Mouse (Mus musculus) fat pad, adult 2 months (tissue): ENCODE measurements around the gene Cpox.

Source experiments
- DNase-seq: peaks from one replicate; pipeline ENCODE4 v3.0.0-alpha.2; 2011; ENCODE audit warnings: low read depth, low spot score; ENCODE audit errors: extremely low read depth

Gene Cpox

DNA sequence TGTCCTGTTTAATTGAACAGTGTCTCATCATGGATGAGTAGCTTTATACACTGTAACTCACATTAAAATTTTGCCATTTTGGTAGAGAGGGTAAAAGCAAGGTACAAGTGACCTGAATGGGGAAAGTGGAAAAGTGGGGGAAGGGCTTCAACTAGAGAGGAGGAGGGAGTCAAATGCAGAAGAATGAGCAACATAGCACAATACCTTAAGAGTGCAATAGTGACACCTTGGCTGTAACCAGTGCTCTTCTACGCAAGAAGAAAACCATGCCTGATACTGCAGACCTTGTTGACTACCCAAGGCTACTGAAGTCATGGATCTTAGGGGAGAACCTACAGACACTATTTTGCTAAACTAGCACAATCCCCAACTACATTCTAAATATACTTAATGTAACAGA lies 27.2 kb downstream of the Cpox start:
- DNase-seq: no peak

- DNase-seq: no peak
Observed at GRCm38 (mm10) chr16:58700174-58700573, 30.1 kb downstream of the Cpox start.

GRCm38 (mm10) chr16:58700816-58701424 lies 30.8 kb downstream of the Cpox start:
- no peak for DNase-seq

DNA sequence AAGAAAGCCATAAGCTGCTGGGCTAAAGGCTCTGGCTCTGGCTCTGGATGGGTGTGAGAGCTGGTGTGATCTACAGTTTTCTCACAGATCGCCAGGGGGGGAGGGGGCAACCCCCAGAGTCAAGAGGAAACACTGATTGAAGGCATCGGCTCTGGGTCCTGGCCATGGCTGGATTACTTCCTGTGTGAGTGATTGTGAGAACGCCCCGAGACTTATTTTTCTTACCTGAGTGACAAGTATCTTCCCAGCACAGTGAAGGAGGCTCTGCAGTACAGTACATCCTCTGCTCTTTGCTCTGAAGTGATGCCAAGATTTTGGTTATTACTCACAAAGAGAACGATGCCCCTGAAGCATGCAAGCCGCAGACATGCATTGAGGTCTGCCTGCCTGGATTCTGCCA lies 31.7 kb downstream of the Cpox start:
- DNase-seq: no peak

GRCm38 (mm10) chr16:58702329-58702932 lies 32.3 kb downstream of the Cpox start:
- no peak for DNase-seq

DNA sequence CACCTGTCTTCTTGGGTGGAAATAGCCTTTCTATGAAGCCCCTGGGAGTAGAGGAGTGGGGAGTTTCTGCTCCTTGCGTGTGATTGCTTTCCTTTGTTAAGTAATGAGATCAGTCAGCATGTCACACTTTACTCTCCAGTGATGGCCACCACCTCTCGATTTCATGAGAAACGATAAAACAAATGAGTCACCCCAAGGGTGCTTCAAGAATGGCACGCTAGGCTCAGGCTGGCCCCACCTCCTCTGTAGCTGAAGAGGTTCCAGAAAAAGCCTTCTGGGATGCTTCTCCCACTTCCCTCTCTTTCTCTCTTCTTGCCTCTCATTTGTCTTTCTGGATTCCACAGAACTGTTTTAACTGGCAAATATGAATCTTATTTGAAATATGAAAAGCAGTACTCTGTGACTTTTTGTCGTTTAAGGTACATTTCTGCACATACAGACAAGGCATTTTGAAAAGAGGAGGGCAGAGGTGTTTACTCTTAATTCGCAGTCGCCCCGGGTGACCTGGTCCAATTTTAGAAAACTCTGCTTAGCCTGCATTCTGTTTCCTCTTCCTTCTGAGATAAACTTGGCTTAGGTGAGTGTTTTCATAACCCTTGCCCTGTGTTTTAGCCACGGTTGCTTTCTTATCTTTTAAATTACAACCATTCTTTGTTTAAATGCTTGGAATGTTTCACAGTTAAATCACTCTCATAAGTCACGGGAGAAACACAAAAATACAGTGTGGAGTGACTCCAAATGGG lies 33.5 kb downstream of the Cpox start:
- no peak for DNase-seq

DNA sequence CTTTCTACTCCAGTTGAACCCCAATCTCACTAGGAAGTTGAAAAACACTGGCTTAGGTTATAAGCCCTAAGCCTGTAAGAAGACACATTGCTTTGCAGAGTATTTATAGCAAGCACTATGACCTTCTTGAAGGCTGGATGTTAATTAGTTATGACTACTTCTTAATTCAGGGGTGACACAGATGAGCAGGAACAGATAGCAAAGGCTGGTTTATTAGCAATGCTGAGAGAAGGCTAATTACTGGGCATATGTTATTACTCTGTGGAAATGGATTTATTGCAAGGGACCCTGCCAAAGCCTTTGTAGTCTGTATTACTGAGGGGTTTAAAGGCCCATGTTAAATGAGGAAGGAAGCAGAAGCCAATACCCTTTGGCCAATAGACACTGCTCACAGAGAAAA lies 34.9 kb downstream of the Cpox start:
- no peak for DNase-seq

GRCm38 (mm10) chr16:58707276-58707905 lies 37.3 kb downstream of the Cpox start:
- no peak for DNase-seq

- no peak for DNase-seq
Observed at GRCm38 (mm10) chr16:58708601-58709475, 38.7 kb downstream of the Cpox start.

GRCm38 (mm10) chr16:58709536-58709935 lies 39.4 kb downstream of the Cpox start:
- no peak for DNase-seq

DNA sequence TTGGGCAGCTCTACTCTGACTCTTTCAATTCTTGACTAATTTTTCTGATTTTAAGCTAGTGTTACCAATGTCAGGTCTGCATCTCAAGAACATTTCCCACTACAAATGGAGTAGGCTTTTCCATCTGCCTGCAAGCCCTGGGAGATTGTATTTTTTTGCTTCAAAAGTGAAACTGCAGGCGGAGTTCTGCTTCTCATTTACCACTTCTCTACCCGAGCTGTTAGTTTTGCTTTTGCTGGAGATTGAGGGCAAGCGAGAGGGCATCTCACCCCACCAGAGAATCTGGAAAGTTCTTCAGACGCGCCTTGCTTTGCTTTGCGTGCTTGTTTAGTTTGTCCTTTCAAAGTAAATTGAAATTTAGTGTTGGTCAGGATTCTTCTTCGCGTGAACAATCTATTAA lies 42.1 kb downstream of the Cpox start:
- DNase-seq: no peak

- no peak for DNase-seq
Observed at GRCm38 (mm10) chr16:58713128-58713527, 43.0 kb downstream of the Cpox start.

DNA sequence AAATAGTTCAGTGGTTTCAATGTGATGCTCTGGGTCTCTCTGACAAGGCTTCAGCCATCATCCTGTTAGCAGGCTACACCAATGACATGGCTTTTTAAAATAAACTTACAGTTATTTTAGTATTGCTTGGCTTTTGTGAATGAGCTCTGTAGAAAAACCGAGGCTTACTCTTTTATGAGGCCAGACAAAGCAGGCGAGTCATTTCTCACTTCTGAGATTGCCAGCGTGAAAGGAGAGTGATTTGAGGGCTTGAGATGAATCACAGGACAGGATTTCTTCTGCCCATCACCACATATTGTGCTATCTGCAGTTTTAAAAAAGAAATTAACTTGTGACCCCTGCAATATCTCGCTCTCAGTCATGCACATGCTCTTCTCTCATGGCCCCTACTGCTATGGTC lies 44.9 kb downstream of the Cpox start:
- DNase-seq: no peak

GRCm38 (mm10) chr16:58718666-58719120 lies 48.6 kb downstream of the Cpox start, which contains the start of gene Gpr15:
Gene Gpr15 (minus strand): TSS chr16:58719070.
- no peak for DNase-seq

DNA sequence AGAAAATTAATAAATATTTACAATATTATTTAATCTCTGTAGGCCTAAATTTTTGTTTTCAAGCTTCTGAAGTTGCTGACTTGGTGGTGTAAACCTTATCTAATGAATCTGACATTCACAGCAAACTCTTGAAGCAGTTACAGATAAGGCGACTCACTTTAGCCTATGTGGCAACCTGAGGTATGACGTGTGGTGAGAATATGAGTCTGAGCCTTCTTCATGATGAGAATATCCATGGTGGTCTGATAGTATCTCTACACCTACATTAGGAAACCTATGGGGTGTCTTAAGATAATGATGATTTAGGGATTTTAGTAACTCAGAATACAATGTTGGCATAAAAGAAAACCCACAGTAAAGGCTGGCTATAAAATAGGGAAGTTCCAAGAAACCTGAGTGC lies 52.2 kb downstream of the Cpox start:
- DNase-seq: no peak

GRCm38 (mm10) chr16:58726680-58727476 lies 56.8 kb downstream of the Cpox start:
- no peak for DNase-seq

DNA sequence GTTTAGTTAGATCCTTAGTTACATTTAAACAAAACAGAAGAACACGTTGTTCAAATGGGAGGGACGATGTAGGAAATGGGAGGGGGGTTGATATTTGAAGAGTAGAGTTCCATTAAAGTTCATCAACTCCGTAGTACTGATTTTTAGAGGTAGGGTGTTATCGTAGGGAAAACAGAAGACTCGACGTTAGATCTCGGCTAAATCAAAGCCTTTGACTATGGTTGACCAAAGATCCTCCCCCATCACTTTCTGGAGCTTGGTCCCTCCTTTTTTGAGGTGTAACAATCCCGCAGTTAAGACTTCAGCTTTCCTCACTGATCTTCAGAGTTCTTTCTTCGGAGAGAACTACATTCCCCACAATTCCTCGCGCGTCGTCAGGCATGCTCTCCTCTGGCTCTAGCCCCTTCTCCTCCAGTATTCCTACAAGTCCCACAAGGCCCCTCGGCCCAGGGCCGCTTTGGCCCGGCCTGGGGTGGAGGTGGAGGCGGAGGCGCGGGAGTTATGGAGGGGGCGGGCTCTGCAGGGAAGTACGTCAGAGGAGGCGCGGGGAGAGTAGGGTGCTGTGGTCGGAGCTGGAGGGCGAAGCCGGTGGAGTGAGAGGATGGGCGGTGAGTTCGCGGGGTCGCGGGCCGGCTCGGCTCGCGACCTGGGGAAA lies 57.5 kb downstream of the Cpox start, which contains the start of gene Cldnd1:
Gene Cldnd1, plus strand, starts transcription at position 434 of the 655 bp plus-strand sequence.
- DNase-seq: peak; percentile 85

DNA sequence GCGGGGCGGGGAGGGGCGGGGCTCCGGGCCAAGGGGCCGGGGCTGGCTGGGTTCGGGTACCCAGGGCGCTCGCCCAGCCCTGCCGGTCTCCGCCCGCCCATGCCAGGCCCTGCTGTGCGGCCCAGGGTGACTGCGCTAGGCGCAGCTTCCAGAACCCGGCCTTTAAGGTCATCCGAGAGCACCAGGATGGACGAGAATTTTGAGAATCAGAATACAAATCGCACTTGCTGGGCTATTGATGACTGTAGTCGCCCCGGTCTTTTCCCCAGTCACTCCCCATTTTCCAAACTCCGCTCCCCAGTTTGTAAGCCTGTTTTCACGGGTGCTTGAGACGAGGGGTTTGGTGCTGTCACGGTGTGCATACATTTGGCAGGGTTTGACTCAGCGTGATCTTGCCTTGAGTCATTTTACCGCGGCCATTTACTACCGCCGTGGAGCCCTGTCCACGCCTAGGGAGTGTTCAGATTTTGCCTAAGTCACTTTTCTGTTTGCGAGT lies 58.1 kb downstream of the Cpox start:
- no peak for DNase-seq

DNA sequence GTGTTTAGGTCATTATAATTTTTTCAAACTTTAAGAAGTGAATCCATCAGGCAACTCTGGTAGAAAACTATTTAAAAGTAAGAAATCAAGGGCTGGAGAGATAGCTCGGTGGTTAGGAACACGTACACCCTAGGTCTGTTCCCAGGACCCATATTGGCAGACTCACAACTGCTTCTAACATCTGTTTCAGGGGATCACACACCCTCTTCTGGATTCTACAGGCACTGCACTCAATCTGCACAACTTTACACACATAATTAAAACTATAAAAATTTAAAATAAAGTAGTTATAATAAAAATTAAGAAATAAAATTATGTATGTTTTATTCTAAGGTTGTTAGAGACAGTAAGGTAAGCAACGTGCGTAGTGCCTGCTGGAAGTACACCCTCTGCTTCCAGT lies 68.1 kb downstream of the Cpox start:
- no peak for DNase-seq
